Mouse (Mus musculus) E14TG2a.4 (cell line): ENCODE results near the gene Zbtb9.
"Not testable (repeated sequence)": the region's sequence is repeated elsewhere in the genome, so short reads cannot be mapped to it uniquely, and the experiment has no call there.

Experiments used
- CTCF ChIP-seq: conservative IDR thresholded peaks from 2 replicates; pipeline ENCODE4 v1.5.1; 2014; ENCODE audit warnings: low read length
- NANOG ChIP-seq: IDR thresholded peaks from 2 replicates; pipeline ENCODE4 v1.6.1; 2014; ENCODE audit warnings: borderline replicate concordance, low read length, mixed read lengths
- POU5F1 ChIP-seq: IDR thresholded peaks from 2 replicates; pipeline ENCODE4 v1.6.1; 2014; ENCODE audit warnings: low read length, borderline replicate concordance

- not testable (repeated sequence) for TF ChIP-seq CTCF, POU5F1, NANOG
Observed at GRCm38 (mm10) chr17:26925414-26925813, 47.6 kb upstream of the Zbtb9 start.
